Mouse (Mus musculus) forebrain, embryonic 11.5 days (tissue): Measurements from ENCODE around the gene Maff. TPM values are rescaled to one million over a fixed set of nuclear protein-coding genes. Genes with fewer than 3 reads are reported as not detected.

Experiments
- ATAC-seq: fragments of 200-750 bp; cut with Nextera tagmentation; replicated peaks from 2 replicates; pipeline ENCODE4 v1.8.0; 2017; ENCODE audit warnings: moderate TSS enrichment; ENCODE audit not compliant: low FRiP score
- DNase-seq: peaks from one replicate; pipeline ENCODE4 v3.0.0-alpha.2; 2017; ENCODE audit warnings: low spot score
- H3K27ac ChIP-seq: fragments of 300-500 bp; sonication (generic); 2 replicates; pipeline ENCODE4 v1.5.1; 2014; ENCODE audit warnings: low read depth, low read length
- H3K27me3 ChIP-seq: fragments of 300-500 bp; sonication (generic); 2 replicates; pipeline ENCODE4 v1.6.1; 2014; ENCODE audit warnings: mild to moderate bottlenecking, low read length, mixed read lengths; ENCODE audit not compliant: control insufficient read depth, insufficient read depth
- H3K36me3 ChIP-seq: fragments of 300-500 bp; sonication (generic); 2 replicates; pipeline ENCODE4 v1.6.1; 2014; ENCODE audit warnings: mild to moderate bottlenecking, low read length, moderate library complexity, mixed read lengths; ENCODE audit not compliant: control insufficient read depth, insufficient read depth
- H3K4me1 ChIP-seq: fragments of 300-500 bp; sonication (generic); replicated peaks from 2 replicates; pipeline ENCODE4 v1.6.1; 2014; ENCODE audit warnings: low read length, mixed read lengths; ENCODE audit not compliant: control insufficient read depth, insufficient read depth
- H3K4me2 ChIP-seq: fragments of 300-500 bp; sonication (generic); 2 replicates; pipeline ENCODE4 v1.6.1; 2014; ENCODE audit warnings: low read depth, mild to moderate bottlenecking, low read length, moderate library complexity, mixed read lengths; ENCODE audit not compliant: severe bottlenecking
- H3K4me3 ChIP-seq: fragments of 300-500 bp; sonication (generic); 2 replicates; pipeline ENCODE4 v1.5.1; 2014; ENCODE audit warnings: low read depth, low read length
- H3K9ac ChIP-seq: fragments of 300-500 bp; sonication (generic); 2 replicates; pipeline ENCODE4 v1.6.1; 2014; ENCODE audit warnings: low read length
- H3K9me3 ChIP-seq: fragments of 300-500 bp; sonication (generic); 2 replicates; pipeline ENCODE4 v1.6.1; 2016; ENCODE audit warnings: low read length, mixed read lengths; ENCODE audit not compliant: control insufficient read depth
- WGBS: fragments of 180-500 bp; shearing (Covaris S2); extraction: QIAGEN DNeasy Blood & Tissue Kit; methylation state at CpG from one replicate; pipeline ENCODE4 v1.1.7; 2014; 5-methylcytosine and 5-hydroxymethylcytosine counted together
- polyA plus RNA-seq: library from polyadenylated mRNA; unstranded; fragments of >200 nt; fragmentation: Nextera tagmentation; extraction: Ambion mirVana; gene quantifications from 2 replicates; pipeline ENCODE4 v1.2.1, GENCODE M21; 2014

Maff gene
- polyA plus RNA-seq, 1 experiment from 2014 or later, result 1.5 TPM

DNA sequence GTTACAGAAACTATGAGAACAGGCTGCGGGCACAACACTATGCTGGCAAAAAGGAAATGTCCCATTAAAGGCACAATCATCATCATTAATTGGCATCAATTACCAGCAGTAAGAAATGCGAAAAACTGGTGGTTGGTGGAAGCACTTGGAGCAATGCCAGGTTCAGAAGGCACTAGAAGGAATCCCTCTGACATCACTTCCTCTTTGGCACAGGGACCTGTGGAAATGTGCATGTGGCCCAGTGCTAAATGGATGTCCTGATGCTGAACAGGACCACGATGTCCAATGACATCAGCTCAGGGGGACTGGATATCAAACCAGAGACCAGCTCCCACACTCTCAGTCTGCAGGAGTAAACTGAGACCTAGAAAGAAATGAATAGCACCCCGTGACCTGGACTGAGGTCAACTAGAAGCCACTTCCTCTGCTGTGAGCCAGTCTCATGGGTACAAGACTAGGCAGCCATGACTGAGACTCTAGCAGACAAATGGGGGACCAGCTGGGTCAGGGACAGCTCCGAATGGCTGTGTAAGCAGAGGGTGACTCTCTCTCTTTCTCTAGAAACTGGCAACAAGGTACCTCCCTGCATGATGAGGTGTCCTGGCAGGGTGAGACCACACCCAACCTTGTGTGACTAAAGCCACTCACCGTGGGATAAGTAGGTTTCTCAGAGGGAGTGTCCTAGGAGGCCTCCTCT lies 3.6 kb upstream of the Maff start:
- Histone ChIP-seq H3K9ac (no peak overlapping the region), H3K9me3 (no peaks in the 10 kb centered on the region), H3K27ac (no peak overlapping the region), H3K4me2 (no peak overlapping the region), H3K27me3 (no peaks in the 10 kb centered on the region), H3K4me3 (no peak overlapping the region), H3K36me3 (no peaks in the 10 kb centered on the region), H3K4me1 (no peaks in the 10 kb centered on the region)
- WGBS, result 83% methylated on average over 6 of the region's 6 CpGs
- no peak for ATAC-seq
- DNase-seq, result no peak

DNA sequence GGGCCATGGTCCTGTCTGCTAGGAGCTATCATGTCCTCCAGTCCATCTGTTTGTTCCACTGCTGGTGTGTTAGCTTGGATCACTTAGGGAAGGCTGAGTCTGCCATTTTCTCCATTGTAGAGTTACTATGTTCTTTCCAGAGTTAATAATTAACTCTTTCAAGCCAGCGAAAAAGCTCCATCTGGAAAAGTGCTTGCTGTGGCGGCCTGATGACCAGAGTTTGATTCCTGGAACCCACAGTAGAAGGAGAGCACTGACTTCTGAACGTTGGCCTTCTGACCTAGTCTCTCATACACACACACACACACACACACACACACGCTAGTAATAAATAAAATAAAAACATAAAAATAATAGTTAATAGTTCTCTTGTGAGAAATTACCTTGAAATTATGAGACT lies 1.8 kb upstream of the Maff start:
- no peak overlapping the region for H3K9ac ChIP-seq
- DNase-seq, result no peak
- H3K36me3 ChIP-seq, result no peaks in the 10 kb centered on the region
- ATAC-seq, result no peak
- 83% methylated on average over 4 of the region's 4 CpGs for WGBS
- H3K27me3 ChIP-seq, result peaks cover 2% of the 10 kb centered on the region; the same call in 1 of the 2 replicates
- no peak overlapping the region for H3K27ac ChIP-seq
- no peak overlapping the region for H3K4me2 ChIP-seq
- H3K4me1 ChIP-seq, result no peaks in the 10 kb centered on the region; the same call in none of the 2 replicates
- no peak overlapping the region for H3K4me3 ChIP-seq
- H3K9me3 ChIP-seq, result no peaks in the 10 kb centered on the region

DNA sequence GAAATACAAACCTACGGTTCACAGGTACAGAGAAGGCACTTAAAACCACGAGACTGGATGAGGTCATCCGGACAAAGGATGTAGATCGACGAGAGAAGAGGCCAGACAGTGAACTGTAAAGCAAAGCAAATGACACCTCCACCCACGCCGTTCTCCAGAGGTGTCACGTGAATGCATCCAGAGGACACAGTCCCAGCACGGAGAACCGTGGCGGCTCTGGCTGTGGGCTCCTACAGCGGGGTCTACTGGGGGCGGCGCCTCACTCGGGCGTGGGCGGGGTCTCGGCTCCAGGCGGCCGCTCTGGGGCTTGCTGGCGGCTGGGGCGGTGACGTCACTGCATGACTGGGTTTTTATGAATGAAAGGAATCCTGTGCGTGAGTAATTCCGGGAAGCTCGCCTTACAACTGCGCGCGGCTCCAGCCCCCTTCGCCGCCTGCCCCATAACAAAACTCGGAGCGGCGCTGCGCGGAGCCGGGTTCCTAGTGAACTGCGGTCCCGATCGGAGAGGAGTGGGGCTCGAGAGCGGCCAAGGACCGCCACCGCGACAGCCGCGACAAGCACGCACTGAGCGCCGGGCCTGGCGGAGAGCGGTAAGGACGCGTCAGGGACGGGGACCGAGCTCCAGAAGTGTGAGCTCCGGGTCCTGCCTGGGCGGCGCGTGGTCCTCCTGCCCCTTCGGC lies 884 bp downstream of the Maff start:
- Histone ChIP-seq H3K9me3 (no peaks in the 10 kb centered on the region), H3K4me3 (peak overlapping the region; percentile 67), H3K9ac (peak overlapping the region; percentile 64), H3K4me2 (peak overlapping the region; percentile 96), H3K27ac (peak overlapping the region; percentile 68), H3K36me3 (no peaks in the 10 kb centered on the region), H3K4me1 (no peaks in the 10 kb centered on the region; the same call in none of the 2 replicates), H3K27me3 (peaks cover 2% of the 10 kb centered on the region; the same call in 1 of the 2 replicates)
- peak; percentile 92 for ATAC-seq
- 1% methylated on average over 58 of the region's 61 CpGs for WGBS
- peak; percentile 98 for DNase-seq

DNA sequence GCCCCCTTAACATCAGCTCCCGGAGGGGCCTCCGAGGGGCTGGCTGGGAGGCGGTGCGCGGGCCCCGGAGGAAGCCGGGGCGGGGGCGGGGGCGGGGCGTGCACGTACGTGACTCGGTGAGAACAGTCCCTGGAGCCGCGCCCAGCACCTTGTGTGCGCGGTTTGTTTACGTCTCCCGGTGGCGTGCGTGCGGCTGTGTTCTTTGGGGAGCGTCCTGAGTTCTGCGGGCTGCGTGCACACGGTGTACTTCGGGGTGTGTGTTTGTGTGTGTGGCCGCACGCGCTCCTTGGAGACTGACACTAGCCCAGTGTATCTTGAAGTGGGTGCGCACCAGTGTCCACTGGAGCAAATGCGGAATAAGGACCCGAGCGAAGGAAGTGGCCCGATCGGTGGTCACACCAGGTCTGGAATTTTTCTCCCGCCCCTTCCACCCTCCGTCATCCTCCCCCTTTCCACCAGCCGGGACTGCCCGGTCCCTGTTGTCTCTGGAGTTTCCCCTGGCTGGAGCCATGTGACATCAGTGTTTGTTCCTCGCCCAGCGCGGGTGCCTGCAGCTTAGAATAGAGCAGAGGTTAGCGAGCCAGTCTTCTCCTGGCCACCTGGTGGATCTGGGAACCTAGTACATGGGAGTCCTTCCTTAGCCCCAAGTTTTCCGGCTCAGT lies 1.6 kb downstream of the Maff start:
- H3K4me3 ChIP-seq, result peak overlapping the region; percentile 67
- peak overlapping the region; percentile 68 for H3K27ac ChIP-seq
- ATAC-seq (peak; percentile 68), DNase-seq (peak; percentile 86)
- WGBS, result under 1% methylated on average over 41 of the region's 46 CpGs
- peak overlapping the region; percentile 96 for H3K4me2 ChIP-seq
- H3K36me3 ChIP-seq, result no peaks in the 10 kb centered on the region
- peak overlapping the region; percentile 64; the same call in 1 of the 2 replicates for H3K9ac ChIP-seq
- H3K27me3 ChIP-seq, result peaks cover 2% of the 10 kb centered on the region; the same call in 1 of the 2 replicates
- no peaks in the 10 kb centered on the region for H3K9me3 ChIP-seq
- no peaks in the 10 kb centered on the region; the same call in none of the 2 replicates for H3K4me1 ChIP-seq

DNA sequence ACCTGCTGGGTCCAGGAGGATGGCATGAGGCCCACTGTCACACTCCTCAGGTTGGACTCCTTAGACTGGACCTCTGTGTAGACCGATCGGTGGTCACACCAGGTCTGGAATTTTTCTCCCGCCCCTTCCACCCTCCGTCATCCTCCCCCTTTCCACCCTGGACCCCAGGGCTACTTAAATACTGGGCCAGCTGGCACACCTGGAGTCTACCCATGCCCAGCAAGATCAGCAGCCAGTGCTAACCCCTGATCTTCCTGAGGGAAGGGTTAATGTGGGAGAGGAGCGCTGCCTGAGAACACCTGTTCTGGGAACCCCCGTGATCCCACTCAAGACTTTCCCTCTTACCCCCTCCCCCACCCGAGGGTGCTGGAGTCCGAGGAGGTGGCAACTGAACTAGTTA lies 2.2 kb downstream of the Maff start:
- H3K4me1 ChIP-seq, result no peaks in the 10 kb centered on the region; the same call in none of the 2 replicates
- H3K9ac ChIP-seq, result no peak overlapping the region
- H3K4me3 ChIP-seq, result no peak overlapping the region
- no peaks in the 10 kb centered on the region for H3K36me3 ChIP-seq
- H3K9me3 ChIP-seq, result no peaks in the 10 kb centered on the region
- ATAC-seq (no peak), DNase-seq (no peak)
- H3K27ac ChIP-seq, result no peak overlapping the region
- H3K4me2 ChIP-seq, result peak overlapping the region; percentile 96
- 73% methylated on average over 8 of the region's 8 CpGs for WGBS
- peaks cover 2% of the 10 kb centered on the region; the same call in 1 of the 2 replicates for H3K27me3 ChIP-seq

DNA sequence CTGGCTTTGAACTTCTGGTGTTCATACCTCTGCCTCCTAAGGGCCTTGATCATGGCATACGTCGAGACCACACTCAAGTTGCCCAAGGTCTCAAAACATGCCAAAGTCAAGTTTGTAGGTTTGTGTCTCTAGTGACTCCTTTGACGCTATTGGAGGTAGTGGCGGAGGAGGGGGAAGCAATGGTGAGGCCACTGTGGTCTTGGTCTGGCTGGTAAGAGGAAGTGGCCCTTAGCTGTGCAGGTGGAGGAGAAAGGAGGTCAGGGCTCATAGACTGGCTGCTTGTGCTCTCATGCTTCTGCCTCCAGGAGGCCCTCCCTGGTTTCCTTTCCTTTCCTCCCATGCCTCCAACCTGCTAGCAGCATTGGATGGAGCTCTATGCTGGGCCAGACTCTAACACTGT lies 4.4 kb downstream of the Maff start:
- no peak overlapping the region; the same call in 1 of the 2 replicates for H3K9ac ChIP-seq
- no peak overlapping the region for H3K4me3 ChIP-seq
- no peak overlapping the region for H3K27ac ChIP-seq
- 92% methylated on average over 4 of the region's 4 CpGs for WGBS
- no peaks in the 10 kb centered on the region for H3K36me3 ChIP-seq
- H3K27me3 ChIP-seq, result peaks cover 2% of the 10 kb centered on the region; the same call in 1 of the 2 replicates
- DNase-seq (no peak), ATAC-seq (no peak)
- H3K9me3 ChIP-seq, result no peaks in the 10 kb centered on the region
- no peaks in the 10 kb centered on the region; the same call in none of the 2 replicates for H3K4me1 ChIP-seq
- H3K4me2 ChIP-seq, result no peak overlapping the region

DNA sequence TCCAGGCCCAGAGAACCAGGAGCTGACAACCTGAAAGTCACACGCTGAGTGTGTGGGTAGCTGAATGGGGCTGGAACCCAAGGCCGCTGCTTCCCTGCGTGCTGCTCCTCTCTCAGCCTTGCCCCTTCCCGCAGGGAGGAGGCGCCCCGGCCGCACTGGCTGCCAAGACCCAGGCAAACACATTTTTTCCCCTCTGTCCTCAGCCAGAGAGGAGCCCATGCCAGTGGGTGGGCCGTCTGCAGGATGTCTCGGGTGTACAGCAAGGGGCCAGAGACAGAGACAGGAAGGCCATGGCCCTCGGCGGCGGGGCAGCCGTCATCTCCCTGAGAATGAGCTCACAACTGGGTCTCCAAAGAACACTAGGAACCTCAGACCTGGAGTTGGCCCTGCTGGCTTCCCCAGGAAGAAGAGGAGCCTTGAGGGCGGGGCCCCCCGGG lies 4.9 kb downstream of the Maff start:
- H3K4me3 ChIP-seq, result no peak overlapping the region
- no peaks in the 10 kb centered on the region for H3K36me3 ChIP-seq
- peak overlapping the region; percentile 1; the same call in 1 of the 2 replicates for H3K9ac ChIP-seq
- H3K4me1 ChIP-seq, result no peaks in the 10 kb centered on the region; the same call in none of the 2 replicates
- H3K27ac ChIP-seq, result no peak overlapping the region
- no peaks in the 10 kb centered on the region for H3K9me3 ChIP-seq
- 41% methylated on average over 15 of the region's 15 CpGs for WGBS
- ATAC-seq, result no peak
- DNase-seq, result no peak
- H3K4me2 ChIP-seq, result no peak overlapping the region
- H3K27me3 ChIP-seq, result peaks cover 5% of the 10 kb centered on the region

DNA sequence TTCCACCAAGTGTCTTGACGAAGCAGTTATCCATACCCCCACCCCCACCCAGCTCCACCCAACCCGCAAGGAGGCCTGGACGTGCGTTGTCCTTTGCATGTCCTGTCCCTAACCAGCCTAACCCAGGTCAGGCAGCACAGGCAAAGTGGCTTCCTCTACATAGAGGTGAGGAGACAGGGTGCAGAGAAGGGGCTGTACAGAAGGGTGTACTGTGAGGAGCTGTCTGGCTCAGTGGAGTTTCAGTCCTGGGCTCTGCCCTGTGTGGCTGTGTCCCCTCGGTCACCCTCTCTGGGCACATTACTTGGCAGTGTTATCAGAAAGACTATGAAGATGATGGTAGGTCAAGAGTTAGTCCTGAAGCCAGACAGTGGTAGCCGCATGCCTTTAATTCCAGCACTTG lies 6.1 kb downstream of the Maff start:
- Histone ChIP-seq H3K27me3 (peaks cover 9% of the 10 kb centered on the region), H3K36me3 (no peaks in the 10 kb centered on the region), H3K4me2 (no peak overlapping the region), H3K27ac (no peak overlapping the region), H3K4me1 (no peaks in the 10 kb centered on the region; the same call in none of the 2 replicates), H3K9ac (no peak overlapping the region), H3K9me3 (no peaks in the 10 kb centered on the region), H3K4me3 (no peak overlapping the region)
- ATAC-seq (no peak), DNase-seq (no peak)
- WGBS, result 81% methylated on average over 6 of the region's 6 CpGs
